Mouse (Mus musculus) brain, adult 2 months (tissue): ENCODE measurements at regions not wholly inside any gene's neighbourhood (a gene's known extent, or its start where the extent isn't known, plus 50 kb on each side); places are given as distances from the start of the nearest gene placed in this dataset.
A peak's percentile ranks its signal among the peaks of the same experiment; 100 is the strongest.
"Not testable (repeated sequence)": the region's sequence is repeated elsewhere in the genome, so short reads cannot be mapped to it uniquely, and the experiment has no call there.

Experiments used
- DNase-seq: peaks from one replicate; pipeline ENCODE4 v3.0.0; 2011; ENCODE audit warnings: low read depth, low spot score

- not testable (repeated sequence) for DNase-seq
Observed at GRCm38 (mm10) chr16:3114473-3115335, 476.1 kb upstream of the Olfr161 start.

GRCm38 (mm10) chr16:3115336-3116112, 475.3 kb upstream of the Olfr161 start:
- peak; percentile 5 for DNase-seq

GRCm38 (mm10) chr16:3116113-3116511, 474.7 kb upstream of the Olfr161 start:
- not testable (repeated sequence) for DNase-seq

GRCm38 (mm10) chr16:3121216-3121615, 469.6 kb upstream of the Olfr161 start:
- not testable (repeated sequence) for DNase-seq

GRCm38 (mm10) chr16:3122145-3122860, 468.5 kb upstream of the Olfr161 start:
- DNase-seq = not testable (repeated sequence)

- DNase-seq = peak; percentile 19
Observed at GRCm38 (mm10) chr16:3122861-3123477, 467.9 kb upstream of the Olfr161 start.

GRCm38 (mm10) chr16:3127317-3127716, 463.5 kb upstream of the Olfr161 start:
- not testable (repeated sequence) for DNase-seq
